Mouse (Mus musculus): ENCODE results near the gene Trak2. TPM values are rescaled to one million over a fixed set of nuclear protein-coding genes. Genes with fewer than 3 reads are reported as not detected.
"Not testable (repeated sequence)": the region's sequence is repeated elsewhere in the genome, so short reads cannot be mapped to it uniquely, and the experiment has no call there.

Gene Trak2
- polyA plus RNA-seq, 1 experiment from 2014 or later, result 19.4 TPM

DNA sequence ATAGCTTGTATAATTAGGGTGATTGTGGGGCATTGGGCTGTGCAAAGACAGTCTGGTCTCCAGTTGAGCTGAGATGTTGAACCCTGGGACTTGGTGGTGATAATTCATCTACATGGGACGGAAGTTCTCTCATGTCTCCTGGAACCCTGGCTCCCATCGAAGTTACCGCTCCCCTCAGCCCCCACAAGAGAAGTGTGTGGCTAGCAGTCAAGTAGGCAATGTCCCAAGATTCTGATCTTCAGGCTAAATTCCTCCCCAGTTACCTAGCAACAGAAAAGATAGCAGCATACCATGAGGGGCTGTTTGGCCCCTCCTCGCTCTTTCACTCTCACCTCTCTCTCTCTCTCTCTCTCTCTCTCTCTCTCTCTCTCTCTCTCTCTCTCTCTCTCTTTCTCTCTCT is 114.1 kb downstream of the Trak2 start:
- not testable (repeated sequence) for H3K4me1 ChIP-seq; H3K27ac ChIP-seq; H3K4me2 ChIP-seq (replicated peaks); H3K27me3 ChIP-seq; H3K4me3 ChIP-seq; H3K9ac ChIP-seq; H3K9me3 ChIP-seq (replicated peaks); ATAC-seq (ENCODE audit: low FRiP score); H3K36me3 ChIP-seq
- 87% methylated on average over 4 of the region's 4 CpGs for whole genome bisulfite sequencing

DNA sequence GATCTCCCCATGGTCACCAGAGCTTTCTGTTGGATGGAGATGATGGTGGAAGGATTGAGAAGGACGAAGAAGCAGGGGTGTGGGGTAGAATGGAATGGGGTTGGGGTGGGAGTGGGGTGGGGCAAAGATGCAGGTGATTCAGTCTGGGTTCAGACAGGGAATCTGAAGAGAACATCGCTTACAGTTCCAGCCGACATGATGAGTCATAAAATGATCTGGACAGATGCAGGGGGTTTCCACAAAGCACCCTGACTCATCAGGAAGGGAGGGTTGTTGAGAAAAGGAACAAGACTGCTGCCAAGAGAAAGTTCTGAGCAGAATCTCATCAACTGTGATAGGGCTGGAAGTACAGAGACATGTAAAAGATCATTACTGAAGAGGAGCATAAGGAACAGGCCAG is 116.4 kb downstream of the Trak2 start:
- H3K4me3 ChIP-seq; H3K4me2 ChIP-seq (replicated peaks); H3K27me3 ChIP-seq; H3K27ac ChIP-seq; H3K9me3 ChIP-seq (replicated peaks); H3K9ac ChIP-seq; ATAC-seq (ENCODE audit: low FRiP score); H3K36me3 ChIP-seq; H3K4me1 ChIP-seq: not testable (repeated sequence)
- WGBS, result 88% methylated on average over 3 of the region's 3 CpGs

Other genes starting within 250 kb of the Trak2 start
- gene Casp8, start 178.1 kb downstream of the Trak2 start, polyA plus RNA-seq (2016; fragmentation: Nextera tagmentation; extraction: Ambion mirVana), result 16.5 and 19.7 TPM in 2 replicates
- 45.1 and 45.8 TPM in 2 replicates for gene Stradb, start 92 bp upstream of the Trak2 start, polyA plus RNA-seq (2016; fragmentation: Nextera tagmentation; extraction: Ambion mirVana)
- gene C2cd6, start 121.5 kb upstream of the Trak2 start, polyA plus RNA-seq (2016; fragmentation: Nextera tagmentation; extraction: Ambion mirVana), result not detected in 2 replicates
- gene Tmem237, start 147.0 kb upstream of the Trak2 start, polyA plus RNA-seq (2016; fragmentation: Nextera tagmentation; extraction: Ambion mirVana), result 39.9 and 44.1 TPM in 2 replicates
- 0.59 and 0.81 TPM in 2 replicates for gene Mpp4, start 190.0 kb upstream of the Trak2 start, polyA plus RNA-seq (2016; fragmentation: Nextera tagmentation; extraction: Ambion mirVana)